Mouse (Mus musculus): ENCODE results near the gene Acot7. TPM values are rescaled to one million over a fixed set of nuclear protein-coding genes. Genes with fewer than 3 reads are reported as not detected.
A peak's percentile ranks its signal among the peaks of the same experiment; 100 is the strongest.

The Acot7 gene
- total RNA-seq, 4 experiments from 2014 or later: 297 to 327 (median 321) TPM

DNA sequence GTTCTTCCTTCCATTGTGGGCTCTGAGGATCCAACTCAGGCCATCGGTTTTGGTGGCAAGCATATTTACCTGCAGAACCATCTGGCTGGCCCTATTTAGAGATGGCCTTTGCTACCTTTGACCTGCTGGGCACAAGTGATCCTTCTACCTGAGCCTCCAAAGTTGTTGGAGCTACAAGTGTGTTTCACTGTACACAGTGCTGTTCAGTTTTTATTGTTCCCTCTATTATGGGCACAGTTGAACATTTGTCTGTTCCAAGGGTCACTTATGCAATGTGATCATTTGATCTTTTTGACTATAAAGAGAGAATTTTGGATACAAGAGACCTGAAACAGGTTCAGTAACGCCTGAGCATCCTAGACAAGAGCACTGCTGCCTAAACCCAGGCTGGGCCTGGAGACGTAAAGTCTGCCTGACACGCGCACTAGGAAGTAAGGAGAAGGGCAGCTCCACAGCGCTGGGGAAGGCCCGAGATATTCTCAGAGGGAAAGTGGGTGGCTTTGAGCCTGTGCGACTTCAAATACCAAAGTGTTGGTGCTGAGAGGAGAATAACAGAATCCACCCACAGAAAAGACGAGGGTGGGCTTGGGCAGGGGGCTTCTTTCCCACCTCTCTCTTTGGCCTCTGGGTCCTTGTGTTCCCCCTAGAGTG, 65.4 kb downstream of the Acot7 start:
- DNase-seq (ENCODE audit: low spot score in 2 of 2): no peak

DNA sequence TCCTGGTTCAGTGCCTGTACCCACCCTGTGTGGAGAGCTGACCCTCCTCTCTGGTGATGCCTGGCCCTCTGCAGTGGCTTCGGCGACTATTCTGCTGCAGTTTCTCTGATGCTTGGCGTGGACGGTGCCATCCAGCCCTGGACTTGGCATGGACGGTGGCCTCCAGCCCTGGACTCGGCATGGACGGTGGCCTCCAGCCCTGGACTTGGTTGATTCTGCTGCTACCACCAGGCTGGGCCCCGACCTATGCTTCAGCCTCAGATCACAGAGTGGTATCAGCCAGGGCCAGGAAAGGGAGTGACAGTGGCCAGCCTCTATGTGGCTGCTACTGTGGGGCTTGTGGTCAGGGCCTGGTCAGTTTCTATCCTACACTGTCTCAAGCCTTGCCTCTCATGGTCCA, 66.0 kb downstream of the Acot7 start:
- no peak for DNase-seq (ENCODE audit: low spot score in 2 of 2)

DNA sequence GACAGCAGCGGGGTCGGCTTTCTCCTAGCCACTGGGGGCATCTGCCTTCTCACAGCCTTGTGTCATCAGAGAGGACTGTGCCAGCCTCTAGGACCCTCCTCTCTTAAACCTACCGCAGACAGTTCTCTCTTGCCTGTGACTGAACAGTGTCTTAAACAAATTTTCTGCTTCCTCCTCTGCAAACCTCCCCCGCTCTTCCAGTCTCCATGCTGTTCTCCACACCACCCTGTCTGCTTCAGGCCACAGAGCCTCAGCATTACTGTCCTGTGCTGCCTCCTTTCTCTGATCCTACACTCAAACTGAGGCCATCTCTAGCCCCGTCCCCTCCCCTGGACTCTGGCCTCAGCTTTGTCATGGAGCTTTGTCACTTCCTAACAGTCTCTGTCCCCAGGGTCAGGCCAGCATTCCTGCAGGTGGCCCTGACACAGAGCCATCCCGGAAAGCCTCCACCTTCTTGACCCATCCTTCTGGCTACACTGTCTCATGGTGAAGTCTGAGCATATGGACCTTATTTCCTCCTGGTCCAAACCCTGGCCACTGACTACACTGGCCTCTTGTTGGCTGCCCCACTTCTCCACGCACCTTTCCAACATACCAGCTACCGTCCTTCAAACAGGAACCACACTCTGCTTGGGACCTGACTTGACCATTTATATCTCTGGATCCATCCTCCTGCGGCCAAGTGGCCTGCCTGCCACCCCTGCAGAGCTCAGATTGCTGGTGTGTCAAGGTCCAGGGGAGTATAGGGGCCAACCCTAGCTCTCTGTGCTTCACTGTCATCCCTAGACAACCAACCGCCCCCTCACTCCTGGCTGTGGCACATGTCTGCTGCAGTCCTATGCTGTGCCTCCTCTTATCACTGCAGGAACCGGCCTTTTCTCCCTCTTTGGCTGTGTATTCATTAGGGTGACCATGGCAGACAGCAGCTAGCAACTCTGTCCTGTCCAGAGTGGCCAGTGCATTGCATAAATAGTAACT, 66.9 kb downstream of the Acot7 start:
- DNase-seq (ENCODE audit: low spot score in 2 of 2): no peak

DNA sequence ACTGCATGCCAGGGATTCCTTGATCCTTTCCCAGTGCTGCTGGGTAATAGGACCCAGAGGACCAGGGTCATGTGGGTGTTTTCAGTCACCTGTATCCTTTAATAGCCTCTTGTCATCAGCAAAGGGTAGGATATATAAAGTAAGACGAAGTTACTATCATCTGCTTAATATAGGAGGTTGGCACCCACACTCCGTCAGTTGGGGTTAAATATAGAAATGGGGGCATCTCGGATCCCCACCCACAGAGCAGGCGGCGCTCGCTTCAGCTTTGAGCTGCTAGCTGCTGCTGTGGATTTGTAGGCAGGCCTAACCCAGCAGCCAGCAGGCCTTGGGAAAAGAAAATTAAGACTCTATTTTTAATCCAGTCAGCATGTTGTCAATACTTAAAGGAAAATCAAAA, 68.1 kb downstream of the Acot7 start:
- peak; percentile 58 to 73 for DNase-seq (ENCODE audit: low spot score in 2 of 2)

DNA sequence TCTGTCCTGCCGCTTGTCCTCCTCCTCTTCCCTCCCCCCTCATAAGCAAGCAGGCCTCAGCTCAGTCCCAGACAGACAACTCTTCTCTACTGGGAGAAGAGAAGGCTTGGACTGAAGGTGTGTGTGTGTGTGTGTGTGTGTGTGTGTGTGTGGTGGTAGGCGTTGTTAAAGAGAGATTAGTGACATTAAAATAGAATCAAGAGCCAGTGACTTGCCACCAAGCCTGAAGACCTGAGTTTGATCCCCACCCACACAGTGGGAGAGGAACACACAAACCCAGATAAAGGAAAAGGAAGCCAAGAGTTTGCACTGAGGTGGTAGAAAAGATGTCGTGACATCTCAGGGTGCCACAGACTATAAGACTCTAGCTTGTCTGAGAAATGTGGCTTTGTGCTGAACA, 69.3 kb downstream of the Acot7 start:
- no peak for DNase-seq (ENCODE audit: low spot score in 2 of 2)

DNA sequence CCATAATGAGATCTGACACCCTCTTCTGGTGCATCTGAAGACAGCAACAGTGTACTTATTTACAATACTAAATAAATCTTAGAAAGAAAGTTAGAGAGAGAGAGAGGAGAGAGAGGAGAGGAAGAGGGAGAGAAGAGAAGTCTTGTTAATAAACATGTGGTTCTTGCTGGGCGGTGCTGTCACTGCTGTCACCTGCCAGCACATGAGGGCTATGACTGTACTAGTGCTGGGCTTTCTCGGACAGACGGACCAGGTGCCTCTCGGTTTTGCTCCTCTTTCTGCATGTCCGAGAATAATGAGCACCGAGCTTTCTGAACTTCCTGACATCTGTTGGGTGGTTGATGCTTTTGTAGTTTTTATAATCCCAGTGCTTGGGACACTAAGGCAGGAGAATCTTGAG, 72.7 kb downstream of the Acot7 start:
- DNase-seq (ENCODE audit: low spot score in 2 of 2): no peak

DNA sequence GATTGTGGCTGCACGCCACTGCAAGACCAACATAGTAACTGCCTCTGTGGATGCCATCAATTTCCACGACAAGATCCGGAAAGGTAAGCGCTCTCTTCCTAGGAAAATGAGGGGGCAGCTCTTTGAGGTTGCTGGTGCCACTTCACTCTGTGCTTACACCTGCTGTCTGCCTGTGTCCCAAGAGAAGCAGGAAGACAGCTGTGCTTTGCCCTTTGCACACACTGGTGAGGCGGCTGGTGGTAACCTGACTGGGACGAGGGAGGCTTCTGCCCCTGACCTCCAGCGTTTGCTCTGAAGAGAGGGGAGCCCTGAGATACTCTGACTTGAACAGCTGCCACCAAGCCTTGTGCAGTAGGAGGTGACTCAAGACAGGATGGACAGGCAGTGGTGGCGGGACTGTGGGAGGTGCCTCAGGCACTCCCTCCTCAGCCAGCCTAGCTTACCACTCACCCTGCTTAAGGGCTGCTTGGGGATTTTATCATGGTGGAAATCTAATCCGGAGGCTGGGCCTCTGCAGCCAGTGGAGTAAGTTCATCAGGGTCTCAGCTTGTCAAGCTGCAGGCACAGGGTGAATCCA, 75.3 kb downstream of the Acot7 start:
- no peak for DNase-seq (ENCODE audit: low spot score in 2 of 2)

DNA sequence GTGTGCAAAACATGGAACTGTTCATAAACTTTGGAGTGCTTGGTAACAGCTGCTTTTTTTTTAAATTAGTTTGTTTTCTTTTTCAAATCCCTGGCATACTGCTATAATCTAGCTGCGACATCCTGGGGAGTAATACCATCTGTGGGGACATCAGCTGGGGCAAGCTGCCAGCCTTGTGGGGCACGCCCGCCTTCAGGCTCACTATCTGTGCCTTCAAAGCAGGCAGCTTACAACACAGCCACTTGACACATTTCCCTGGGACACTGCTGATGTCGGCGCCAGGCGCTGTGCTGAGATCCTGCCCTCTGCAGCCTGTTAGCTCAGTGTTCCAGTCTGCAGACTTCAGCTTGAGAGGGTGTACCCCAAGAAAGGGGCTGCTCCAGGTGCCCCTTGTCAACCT, 79.1 kb downstream of the Acot7 start:
- peak; percentile 83 to 87 for DNase-seq (ENCODE audit: low spot score in 2 of 2)

DNA sequence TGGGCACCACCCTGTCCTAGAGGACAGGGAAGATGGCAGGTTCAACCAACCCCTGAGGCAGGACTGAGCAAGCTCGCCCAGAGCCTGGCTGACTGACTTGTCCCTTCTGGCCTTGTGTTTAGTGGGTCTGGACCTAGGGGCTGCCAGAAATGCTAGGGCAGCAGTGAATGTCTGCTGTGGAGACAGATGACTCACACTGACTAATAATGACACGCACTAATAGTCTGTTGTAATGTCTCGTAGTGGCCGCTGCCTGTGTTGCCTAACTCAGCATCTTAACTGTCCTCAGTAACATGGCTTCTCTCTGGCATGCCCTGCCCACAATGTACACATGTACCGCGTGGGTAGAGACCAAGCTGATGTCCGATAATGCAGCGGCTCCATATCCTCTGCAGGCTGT, 82.5 kb downstream of the Acot7 start:
- DNase-seq (ENCODE audit: low spot score in 2 of 2): no peak

DNA sequence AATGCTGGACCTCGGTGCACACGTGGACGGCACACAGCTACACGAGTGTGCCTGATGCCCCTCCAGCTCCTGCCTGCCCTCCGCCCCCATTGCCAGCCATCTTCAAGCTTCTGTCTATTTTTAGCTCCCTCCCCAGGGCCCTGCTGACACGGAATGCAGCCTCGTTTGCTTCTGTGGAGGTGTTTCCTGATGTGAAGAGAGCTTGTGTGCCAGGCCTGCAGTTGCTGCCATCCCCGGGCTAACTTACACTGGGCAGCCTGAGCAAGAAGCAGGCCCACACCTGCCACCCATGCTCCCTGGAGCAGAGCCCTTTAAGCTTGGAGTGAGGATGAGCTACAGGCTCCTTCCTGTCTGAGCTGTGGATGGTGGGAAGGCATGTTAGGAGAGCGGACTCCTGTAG, 84.3 kb downstream of the Acot7 start:
- no peak for DNase-seq (ENCODE audit: low spot score in 2 of 2)

DNA sequence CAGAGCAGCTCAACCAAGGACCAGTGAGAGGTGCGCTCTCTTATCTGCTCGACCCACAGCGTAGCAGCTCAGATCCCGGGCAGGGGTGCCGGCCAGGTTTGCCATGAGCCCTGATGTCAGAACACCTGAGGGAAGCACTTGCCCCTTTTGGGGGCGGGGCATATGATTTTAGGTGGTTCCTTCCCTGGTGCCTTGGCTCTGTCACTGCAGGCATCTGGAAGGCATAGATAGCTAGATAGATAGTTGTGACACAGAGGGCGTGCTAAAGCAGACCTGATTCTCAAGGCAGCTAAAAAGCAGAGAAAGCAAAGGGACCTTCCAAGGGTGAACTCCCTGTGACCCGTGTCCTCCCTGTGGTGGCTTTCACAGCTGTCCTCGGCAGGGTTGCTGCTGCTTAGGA, 85.2 kb downstream of the Acot7 start:
- DNase-seq (ENCODE audit: low spot score in 2 of 2): no peak

DNA sequence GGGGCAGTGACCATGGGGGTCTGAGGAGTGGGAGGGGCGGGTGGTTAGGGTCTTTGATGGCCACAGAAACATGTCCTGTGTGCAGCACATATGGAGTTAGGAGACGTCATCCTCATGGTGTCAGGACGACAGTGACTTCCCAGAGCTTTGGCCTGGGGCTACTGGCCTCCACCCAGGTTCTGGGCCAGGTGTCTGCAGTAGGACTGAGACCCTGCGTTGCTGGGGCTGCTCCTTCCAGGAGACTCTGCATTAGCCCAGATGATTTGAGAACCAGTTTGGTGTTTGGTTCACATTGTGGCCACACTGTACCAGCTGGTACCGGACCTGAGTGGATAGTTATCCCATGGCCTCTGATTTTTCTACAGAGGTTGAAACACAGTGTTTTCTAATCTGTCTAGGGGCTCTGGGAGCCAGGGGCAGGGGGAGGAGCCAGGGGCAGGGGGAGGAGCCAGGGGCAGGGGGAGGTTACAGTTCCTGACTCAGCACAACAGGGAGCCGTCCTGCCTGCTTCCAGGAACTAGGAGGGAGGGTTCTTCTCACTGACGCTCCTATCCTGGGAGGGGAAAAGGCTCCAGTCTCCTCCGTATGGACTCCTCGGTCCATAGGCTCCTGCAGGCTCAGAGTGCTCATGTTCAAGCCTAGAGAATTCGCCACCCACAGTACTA, 85.7 kb downstream of the Acot7 start:
- DNase-seq (ENCODE audit: low spot score in 2 of 2): no peak

DNA sequence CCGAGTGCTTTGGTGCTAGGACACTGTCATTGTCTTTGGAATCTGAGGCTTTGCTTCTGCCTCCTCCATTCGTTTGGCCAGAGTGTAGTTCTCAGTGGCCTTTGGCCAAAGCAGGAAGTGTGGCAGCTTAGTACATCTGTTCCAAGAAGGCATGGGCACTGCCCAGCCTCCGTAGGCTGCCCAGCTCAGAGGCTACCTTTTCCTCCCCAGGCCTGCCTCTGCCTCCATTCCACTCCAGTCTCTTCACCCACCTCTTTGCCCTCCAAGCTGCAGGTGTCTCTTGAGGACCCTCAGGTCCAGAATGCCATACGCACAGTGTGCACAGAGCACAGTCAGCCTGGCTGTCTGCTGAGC, 86.2 kb downstream of the Acot7 start:
- DNase-seq (ENCODE audit: low spot score in 2 of 2): no peak

DNA sequence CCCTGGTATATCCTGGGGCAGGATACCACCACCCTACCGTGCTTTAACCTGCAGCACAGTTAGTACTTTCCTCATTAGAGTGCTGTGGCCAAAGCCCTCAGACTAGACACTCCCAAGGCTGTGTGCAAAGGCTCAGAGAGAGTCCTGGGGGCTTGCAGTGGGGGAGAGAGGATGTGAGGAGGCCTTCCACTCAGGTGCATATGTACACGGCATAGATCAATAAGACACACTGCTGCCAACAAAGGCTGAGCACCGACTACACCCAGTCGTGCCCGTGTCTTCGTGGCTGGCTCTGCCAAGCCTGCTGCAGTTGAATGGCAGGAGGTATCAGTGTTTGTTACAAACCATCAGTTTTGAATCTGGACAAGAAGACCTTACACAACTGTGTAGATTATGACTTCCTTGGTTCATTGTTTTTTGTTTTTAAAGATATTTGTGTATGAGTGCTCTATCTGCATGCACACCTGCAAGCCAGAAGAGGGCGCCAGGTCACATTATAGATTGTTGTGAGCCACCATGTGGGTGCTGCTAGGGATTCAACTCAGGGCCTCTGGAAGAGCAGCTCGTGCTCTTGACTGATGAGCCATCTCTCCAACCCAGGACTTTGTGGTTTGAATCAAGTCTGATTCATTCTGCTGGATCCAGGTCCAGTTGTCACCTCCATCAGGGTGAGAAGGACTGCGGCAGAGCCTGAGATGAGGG, 87.1 kb downstream of the Acot7 start:
- DNase-seq (ENCODE audit: low spot score in 2 of 2): no peak

DNA sequence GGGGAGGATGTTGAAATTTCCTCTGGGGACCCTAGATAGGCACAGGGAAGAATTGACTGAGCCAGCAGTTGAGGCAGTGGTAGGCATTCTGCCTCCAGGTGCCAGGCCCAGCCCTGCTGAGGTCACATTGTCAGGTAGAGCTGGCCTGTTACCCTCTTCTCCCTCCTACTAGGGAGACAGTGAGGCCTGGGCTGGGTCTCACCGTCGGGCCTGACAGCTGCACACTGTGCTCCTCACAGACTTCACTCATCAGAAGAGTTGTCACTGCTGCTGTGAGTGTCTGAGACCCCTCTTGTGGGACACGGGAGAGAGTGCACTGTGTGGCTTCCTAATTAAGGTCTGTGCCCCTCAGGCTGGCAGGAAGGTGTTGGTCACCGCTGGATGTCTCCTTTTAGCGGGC, 87.9 kb downstream of the Acot7 start:
- no peak for DNase-seq (ENCODE audit: low spot score in 2 of 2)

DNA sequence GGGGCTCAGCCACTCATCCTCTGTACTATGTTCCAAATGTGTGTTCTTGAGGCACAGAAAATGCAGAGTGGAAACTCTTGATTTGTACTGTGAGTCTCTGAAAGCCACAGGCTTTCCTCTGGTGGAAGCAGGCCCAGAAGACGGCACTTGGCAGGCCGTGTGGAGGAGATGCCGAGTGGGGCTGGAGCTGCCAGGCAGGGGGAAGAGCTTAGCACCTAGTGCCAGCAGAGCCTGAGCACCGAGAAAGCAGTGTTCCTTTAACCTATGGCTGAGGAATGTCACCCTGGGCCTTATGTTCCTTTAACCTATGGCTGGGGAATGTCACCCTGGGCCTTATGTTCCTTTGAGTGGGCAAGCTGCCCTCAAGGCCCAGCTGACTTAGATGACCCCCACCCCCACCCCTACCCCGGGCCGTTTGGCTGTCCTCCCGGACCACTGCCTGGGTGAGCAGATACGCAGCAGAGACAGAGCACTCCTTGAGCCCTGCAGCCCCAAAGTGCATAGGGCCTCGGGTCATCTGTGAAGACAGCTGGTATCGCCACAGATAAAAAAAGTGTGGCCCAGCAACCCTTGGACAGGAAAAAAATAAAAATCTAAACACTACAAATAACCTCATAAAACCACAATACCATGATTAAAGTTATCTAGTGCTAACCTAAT, 88.4 kb downstream of the Acot7 start:
- DNase-seq (ENCODE audit: low spot score in 2 of 2): peak in 1 of 2 experiments; percentile 48

DNA sequence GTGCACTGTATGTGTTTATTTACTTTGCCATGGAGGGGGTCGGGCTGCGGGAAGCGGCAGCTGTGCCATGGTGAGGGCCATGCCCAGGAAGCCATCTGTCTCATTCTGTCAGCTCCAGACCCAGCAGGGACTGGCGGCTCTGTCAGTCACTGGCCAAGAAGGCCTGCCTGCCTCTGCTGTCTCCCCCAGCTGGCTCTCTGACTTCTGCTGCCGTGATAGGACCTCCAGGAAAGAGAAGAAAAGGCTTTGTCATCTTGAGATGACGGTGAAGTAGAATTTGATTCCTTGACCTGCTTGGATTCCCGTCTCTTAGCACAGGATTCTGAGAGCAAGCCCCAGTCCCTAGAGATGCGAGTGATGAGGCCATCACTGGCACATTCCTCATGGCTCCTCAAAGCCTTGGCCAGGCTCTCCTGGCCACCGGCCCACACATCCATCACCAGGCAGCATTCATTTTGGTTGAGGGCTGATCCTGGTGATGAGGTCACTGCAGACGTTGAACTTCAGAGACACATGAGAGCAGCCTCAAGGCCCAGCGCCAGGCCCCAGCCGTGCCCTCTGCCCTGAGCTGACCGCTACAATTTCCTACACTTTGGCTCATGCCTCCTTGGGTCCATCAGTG, 89.9 kb downstream of the Acot7 start:
- DNase-seq (ENCODE audit: low spot score in 2 of 2): no peak

DNA sequence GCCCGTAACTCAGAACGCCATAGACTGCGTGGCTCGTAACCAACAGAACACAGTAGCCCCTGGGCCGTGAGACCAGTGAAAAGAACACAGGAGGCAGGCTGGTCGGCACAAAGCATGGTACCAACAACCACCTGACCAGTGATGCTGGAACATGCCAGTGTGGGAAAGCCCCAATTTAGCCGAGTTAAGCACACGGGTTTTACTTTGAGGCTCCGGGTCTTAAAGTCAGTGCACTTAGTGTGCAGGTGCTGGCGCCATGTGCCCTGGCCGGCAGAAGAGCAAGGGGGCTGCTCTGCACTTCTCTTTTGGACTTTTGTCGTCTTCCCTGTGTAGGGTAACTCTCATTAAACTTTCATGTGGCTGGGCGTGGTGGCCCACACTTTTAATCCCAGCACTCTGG, 92.0 kb downstream of the Acot7 start:
- no peak for DNase-seq (ENCODE audit: low spot score in 2 of 2)

DNA sequence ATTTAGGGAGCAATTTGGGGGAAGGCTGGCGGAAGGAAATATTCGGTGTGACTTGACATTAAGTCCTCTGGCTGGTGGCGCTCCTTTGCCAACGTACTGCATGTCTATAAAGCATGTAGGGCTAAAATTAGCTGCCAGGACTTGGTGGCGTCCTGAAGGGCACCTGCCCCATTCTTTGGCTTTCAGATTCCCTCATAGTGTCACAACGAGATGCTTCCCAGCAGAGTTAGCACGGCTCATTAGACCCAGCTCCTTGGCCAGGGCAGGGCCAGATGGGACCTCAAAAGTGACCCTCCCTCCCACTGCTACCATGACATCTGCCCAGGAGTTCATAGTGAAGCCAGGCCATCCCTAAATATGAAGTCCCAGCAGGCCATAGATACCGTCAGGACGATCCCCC, 92.7 kb downstream of the Acot7 start:
- no peak for DNase-seq (ENCODE audit: low spot score in 2 of 2)

DNA sequence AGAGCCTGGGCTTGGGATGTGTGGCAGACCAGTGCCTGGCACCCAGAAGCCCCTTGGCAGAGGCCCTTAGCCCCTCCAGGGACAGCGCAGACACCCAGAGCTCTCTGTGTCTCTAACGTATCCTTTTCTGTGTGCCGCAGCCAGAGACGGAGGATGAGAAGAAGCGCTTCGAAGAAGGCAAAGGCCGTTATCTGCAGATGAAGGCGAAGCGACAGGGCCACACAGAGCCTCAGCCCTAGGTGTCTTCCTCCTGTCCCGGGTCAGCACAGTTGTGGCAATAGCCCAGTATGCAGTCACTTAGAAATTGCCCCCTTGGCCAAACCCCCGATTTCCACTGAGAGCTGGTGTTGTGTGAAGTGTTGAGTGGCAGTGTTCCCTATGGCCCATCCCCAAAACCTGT, 93.4 kb downstream of the Acot7 start:
- no peak for DNase-seq (ENCODE audit: low spot score in 2 of 2)

Data from layer of hippocampus, adult 8-10 months (tissue).